Mouse (Mus musculus) heart, postnatal 0 days (tissue): ENCODE measurements around the gene Hdac7.

ENCODE experiments used
- CTCF ChIP-seq: IDR thresholded peaks from 2 replicates; pipeline ENCODE4 v1.5.1; 2016; ENCODE audit warnings: antibody characterized with exemption, control low read depth, low read depth
- EP300 ChIP-seq: IDR thresholded peaks from 2 replicates; pipeline ENCODE4 v1.6.1; 2016; ENCODE audit warnings: antibody characterized with exemption, low read depth

DNA sequence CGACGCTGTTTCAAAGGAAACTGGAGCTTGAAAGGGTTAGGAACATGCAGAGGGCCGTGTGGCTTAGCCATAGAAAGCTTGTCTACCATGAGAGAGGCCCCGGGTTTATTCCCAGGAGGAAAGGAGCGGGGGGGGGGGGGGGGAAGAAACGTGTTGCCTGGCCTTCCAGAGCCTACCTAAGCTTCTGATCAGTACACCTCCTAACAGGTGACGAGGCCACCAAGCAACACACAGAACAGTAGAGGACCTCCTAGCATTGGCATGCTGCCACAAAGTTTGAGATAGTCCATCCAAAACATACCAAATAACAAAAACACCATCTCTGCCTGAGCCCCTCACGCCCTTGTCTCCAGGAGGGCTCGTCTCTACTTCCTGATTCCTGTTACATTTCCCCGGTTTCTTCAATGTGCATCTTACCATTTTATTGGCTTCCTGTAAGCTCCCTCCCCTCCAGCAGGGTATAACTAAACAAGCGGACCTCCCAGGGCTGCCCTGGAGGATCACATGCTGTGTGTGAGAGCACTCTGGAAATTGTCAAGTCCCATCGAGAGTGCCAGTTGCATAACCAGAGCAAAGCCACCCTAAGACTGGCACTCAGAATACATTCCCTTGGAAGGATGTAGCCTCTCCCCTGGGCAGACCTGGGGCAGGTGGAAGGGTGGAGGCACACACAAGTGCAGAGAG, 21.6 kb downstream of the Hdac7 start:
- TF ChIP-seq CTCF (no peak), EP300 (no peak)
